Mouse (Mus musculus) inflammation-experienced regulatory T-cells (primary cell): ENCODE measurements around the gene Rnf225. TPM values are rescaled to one million over a fixed set of nuclear protein-coding genes. Genes with fewer than 3 reads are reported as not detected.

Experiments used
- polyA plus RNA-seq, 2 experiments: library from polyadenylated mRNA; unstranded; fragments of 100-300 nt; shearing (Covaris generic); gene quantifications; one replicate each; pipeline ENCODE4 v1.2.1; 2017

The Rnf225 gene
- polyA plus RNA-seq, result under 1 TPM; 0.19 to 0.60 TPM

DNA sequence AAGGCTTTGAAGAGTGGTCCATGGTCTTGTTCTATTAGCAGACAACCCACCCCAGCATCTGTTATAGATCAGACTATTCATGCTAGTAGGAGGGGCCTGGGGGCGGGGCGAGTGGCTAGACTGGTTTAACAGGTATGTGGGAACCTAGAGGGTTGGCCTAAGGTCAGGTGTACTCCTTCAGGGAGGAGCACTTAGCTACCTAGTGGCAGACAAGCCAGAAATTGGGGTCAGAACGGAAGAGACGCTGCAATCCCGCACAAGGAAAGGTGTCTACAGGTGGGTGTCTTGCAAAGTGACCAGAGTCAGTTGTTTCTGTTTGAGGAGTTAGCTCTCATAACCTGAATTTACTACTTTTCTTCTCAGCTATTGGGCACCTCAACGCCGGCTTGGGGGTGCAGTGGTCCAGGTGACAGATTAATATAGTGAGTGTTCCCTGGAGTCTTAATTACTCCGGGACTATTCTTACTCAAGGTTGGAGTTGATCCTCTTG, at the start of gene Rnf225:
Rnf225 (plus strand) TSS at position 226 of the 490 bp plus-strand sequence.

DNA sequence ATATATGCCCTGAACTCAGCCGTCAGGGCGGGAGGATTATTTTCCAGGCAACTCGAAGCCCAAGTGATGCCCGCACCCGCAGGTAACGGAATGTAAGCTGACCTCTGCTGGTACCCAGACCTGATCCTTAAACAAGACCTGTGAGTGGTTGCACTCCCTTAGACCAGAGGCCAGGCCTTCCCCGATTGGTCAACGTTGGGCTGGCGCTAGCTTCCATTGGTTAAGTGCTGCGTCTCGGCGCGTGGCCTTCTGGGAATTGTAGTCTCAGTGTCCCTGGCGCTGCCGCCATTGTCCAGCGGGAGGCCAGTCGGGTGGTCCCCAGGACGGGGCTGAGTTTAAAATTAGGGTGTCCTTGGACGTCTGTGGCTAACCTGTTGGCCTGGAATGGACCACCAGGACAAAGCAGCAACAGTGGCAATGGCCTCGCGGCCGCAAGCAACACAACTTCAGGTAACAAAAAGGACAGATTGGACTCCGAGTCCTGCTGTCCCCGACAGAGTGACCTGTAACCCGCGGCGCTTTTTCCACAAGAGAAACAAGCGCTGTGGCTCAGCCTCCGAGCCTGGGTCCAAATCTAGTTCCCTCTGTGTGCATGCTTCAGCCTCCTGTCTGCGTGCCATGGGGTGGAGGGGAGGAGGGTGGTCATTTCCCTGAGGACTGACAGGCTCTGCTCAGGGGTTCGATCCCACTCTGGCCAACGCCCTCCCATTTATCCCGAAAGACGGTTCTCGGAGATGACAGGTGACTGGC, 46.1 kb upstream of the Rnf225 start, which contains the start of gene Zfp128:
Zfp128 (plus strand) TSS at position 267 of the 750 bp plus-strand sequence.

DNA sequence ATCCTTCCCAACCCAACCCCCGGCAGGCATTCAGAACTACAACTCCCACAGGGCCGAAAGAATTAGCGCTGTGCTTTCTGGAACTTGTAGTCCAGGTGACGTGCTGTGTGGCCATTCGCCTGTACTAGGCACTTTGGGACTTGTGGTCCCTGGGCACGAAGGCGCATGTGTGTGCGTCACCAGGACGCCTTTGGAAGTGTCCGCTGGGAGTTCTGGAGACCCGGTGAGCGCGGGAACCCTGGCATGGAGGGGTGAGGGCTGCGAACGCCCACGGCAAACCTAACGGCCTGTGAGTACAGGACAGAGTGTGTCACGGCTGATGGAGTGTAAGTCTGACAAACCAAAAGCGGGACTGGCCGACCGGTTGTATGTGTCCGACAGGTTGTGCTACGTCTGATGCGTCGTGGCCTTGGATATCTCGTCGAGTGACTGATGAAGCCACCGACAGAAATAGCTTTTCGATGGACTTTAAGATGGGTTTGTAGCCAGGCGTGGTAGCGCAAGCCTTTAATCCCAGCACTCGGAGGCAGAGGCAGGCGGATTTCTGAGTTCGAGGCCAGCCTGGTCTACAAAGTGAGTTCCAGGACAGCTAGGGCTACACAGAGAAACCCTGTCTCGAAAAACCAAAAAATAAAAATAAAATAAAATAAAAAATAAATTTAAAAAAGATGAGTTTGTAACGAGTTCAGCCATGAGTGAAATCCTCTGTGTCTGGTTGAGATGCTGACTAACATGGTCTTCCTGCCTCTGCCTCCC, 29.4 kb upstream of the Rnf225 start, which contains the start of gene Zscan22:
Zscan22 (plus strand) TSS at position 161 of the 756 bp plus-strand sequence.

DNA sequence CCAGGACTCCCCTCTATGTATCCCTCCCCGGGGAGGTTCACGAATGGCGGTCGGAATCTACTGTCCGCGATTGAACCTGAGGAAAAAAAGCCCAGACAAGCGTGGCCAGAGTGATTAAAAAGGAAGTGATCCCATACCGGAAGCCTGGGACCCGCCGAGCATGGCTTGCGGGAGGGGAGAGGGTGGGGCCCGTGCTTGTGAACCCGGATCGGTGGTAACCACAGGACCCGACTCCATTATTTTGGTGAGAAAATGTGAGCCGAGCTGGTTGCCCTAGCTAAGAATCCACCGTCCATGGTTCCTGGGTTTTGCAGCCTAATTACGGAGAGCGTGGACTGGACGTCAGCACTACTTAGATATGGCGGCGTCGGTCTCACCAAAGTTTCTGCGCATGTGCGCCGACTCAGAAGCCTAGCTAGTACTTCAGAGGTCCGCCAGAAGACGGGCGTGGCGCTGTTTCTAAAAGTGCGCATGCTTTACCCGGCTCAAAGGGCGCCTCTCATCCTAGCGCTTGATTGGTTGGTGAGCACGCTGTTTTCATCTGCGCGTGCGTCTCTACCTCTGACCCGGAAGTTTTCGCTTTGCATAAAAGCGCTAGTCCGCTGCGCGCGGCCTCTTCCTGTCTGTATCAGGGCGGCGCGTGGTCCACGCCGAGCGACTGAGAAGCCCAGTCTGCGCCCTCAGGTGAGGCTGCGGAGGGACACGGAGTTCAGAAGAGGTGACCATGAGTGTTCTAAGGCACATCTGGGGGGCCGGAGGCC, 5.3 kb upstream of the Rnf225 start, which contains the start of gene Rps5:
Rps5 (plus strand) TSS at position 586 of the 761 bp plus-strand sequence.

DNA sequence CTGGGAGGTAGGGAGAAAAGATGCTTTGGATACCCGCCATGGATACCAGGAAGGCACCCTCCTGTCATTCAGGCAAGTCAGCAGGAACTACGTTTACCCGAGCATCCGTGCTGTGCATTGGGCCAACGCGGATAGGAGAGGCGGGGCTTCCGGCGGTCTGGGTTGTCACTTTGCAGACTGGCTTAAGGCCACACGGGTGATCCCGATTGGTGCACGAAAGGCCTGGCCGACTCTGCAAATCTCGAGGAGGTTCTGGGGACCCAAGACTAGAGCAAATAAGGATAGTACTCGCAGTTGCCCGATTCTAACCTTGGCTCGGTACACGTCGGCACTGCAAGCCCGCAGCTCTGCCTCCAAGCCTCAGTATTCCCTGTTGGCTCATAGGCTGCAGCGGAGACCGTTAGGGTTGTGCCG, 38.5 kb downstream of the Rnf225 start, which contains the start of gene Zfp324:
Zfp324 (plus strand) TSS at position 161 of the 414 bp plus-strand sequence.

DNA sequence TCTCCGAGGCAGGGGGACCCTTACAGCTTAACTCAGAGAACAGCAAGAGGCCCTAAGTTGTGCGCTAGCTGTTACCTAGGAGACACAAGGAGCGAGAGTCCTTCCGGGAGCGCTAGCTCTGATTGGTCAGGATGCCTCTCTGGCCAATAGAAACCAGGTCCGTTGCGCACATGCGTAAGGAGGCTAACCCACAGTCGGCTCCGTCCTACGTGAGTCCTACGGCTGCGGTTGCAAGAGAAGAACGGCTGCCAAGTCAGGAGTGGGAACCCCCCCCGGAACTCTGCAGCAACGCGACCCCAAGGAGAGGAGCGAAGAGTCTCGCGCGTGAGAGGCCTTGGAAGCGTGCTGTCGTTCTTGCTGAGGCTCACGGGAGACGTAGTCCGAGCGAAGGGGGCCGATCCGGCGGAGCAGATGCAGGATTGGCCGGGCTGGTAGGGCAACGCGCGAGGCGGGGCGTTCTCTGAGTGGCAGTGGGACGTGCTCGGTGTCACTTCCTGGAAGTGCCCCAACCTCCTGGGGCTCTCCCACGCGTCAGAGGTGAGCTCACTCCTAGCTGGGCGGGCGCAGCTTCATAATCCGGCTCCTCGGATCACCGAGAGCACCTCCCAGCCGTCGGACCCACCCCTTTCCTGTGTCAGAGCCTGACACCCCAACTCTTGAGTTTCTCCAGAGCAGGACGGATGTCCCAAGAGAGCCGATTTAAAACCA, 50.6 kb downstream of the Rnf225 start, which contains the start of gene Zfp446:
Zfp446 (plus strand) TSS at position 167 of the 708 bp plus-strand sequence.

Other genes with a start within 250 kb of the Rnf225 start
- gene Vmn2r55, start 242.4 kb upstream of the Rnf225 start, polyA plus RNA-seq, result not detected
- under 1 TPM in 1 of 2 experiments, not detected in 1; 0.37 TPM for gene Vmn2r56, start 192.4 kb upstream of the Rnf225 start, polyA plus RNA-seq
- 1 to 10 TPM; 2.6 to 3.3 TPM for gene Zscan18, start 123.8 kb upstream of the Rnf225 start, polyA plus RNA-seq
- gene Zfp329, start 108.6 kb upstream of the Rnf225 start, polyA plus RNA-seq, result 10 to 100 TPM; 11.9 to 14.9 TPM
- 10 to 100 TPM; 70.8 to 81.5 TPM for gene Zfp110, start 92.7 kb upstream of the Rnf225 start, polyA plus RNA-seq
- 1 to 10 TPM; 4.5 to 4.6 TPM for gene Zfp128, start 46.2 kb upstream of the Rnf225 start, polyA plus RNA-seq
- gene Zscan22, start 29.6 kb upstream of the Rnf225 start, polyA plus RNA-seq, result 10 to 100 TPM; 14.0 to 15.0 TPM
- 100 to 1,000 TPM; 775 to 910 TPM for gene Rps5, start 5.1 kb upstream of the Rnf225 start, polyA plus RNA-seq
- 1 to 10 TPM; 5.7 to 7.1 TPM for gene Zfp324, start 38.4 kb downstream of the Rnf225 start, polyA plus RNA-seq
- 10 to 100 TPM in 1 of 2 experiments, 1 to 10 TPM in 1; 8.5 to 12.4 TPM for gene Zfp446, start 50.4 kb downstream of the Rnf225 start, polyA plus RNA-seq
- gene Slc27a5, start 70.8 kb downstream of the Rnf225 start, polyA plus RNA-seq, result 1 to 10 TPM in 1 of 2 experiments, not detected in 1; 1.5 TPM
- gene Trim28, start 71.7 kb downstream of the Rnf225 start, polyA plus RNA-seq, result 100 to 1,000 TPM; 109 to 136 TPM
- gene Zbtb45, start 82.6 kb downstream of the Rnf225 start, polyA plus RNA-seq, result 10 to 100 TPM; 21.8 to 28.2 TPM
- 100 to 1,000 TPM; 261 to 280 TPM for gene Chmp2a, start 107.4 kb downstream of the Rnf225 start, polyA plus RNA-seq
- gene Ube2m, start 110.9 kb downstream of the Rnf225 start, polyA plus RNA-seq, result 100 to 1,000 TPM; 179 to 184 TPM
- gene Mzf1, start 127.3 kb downstream of the Rnf225 start, polyA plus RNA-seq, result 1 to 10 TPM in 1 of 2 experiments, under 1 TPM in 1; 0.61 to 2.4 TPM
- under 1 TPM; 0.04 to 0.21 TPM for gene Vmn1r85, start 167.8 kb downstream of the Rnf225 start, polyA plus RNA-seq
- gene Vmn1r86, start 192.5 kb downstream of the Rnf225 start, polyA plus RNA-seq, result not detected
- 1 to 10 TPM in 1 of 2 experiments, under 1 TPM in 1; 0.27 to 2.7 TPM for gene Vmn1r87, start 212.7 kb downstream of the Rnf225 start, polyA plus RNA-seq
- gene Vmn1r88, start 232.2 kb downstream of the Rnf225 start, polyA plus RNA-seq, result under 1 TPM; 0.05 to 0.13 TPM